Mouse (Mus musculus) hindbrain, embryonic 12.5 days (tissue): ENCODE measurements around the gene Rpusd2. TPM values are rescaled to one million over a fixed set of nuclear protein-coding genes. Genes with fewer than 3 reads are reported as not detected.
"Not testable (repeated sequence)": the region's sequence is repeated elsewhere in the genome, so short reads cannot be mapped to it uniquely, and the experiment has no call there.

Source experiments
- ATAC-seq: fragments of 200-750 bp; cut with Nextera tagmentation; 2 replicates; pipeline ENCODE4 v1.8.0; 2017; ENCODE audit warnings: moderate TSS enrichment; ENCODE audit not compliant: low FRiP score
- H3K27ac ChIP-seq: fragments of 300-500 bp; sonication (generic); 2 replicates; pipeline ENCODE4 v1.5.1; 2016; ENCODE audit warnings: mild to moderate bottlenecking
- H3K27me3 ChIP-seq: fragments of 300-500 bp; sonication (generic); 2 replicates; pipeline ENCODE4 v1.6.1; 2016; ENCODE audit warnings: mild to moderate bottlenecking
- H3K36me3 ChIP-seq: fragments of 300-500 bp; sonication (generic); 2 replicates; pipeline ENCODE4 v1.6.1; 2016; ENCODE audit warnings: mild to moderate bottlenecking
- H3K4me1 ChIP-seq: fragments of 300-500 bp; sonication (generic); 2 replicates; pipeline ENCODE4 v1.6.1; 2016
- H3K4me2 ChIP-seq: fragments of 300-500 bp; sonication (generic); replicated peaks from 2 replicates; pipeline ENCODE4 v1.6.1; 2016; ENCODE audit warnings: mild to moderate bottlenecking
- H3K4me3 ChIP-seq: fragments of 300-500 bp; sonication (generic); 2 replicates; pipeline ENCODE4 v1.5.1; 2016; ENCODE audit warnings: mild to moderate bottlenecking
- H3K9ac ChIP-seq: fragments of 300-500 bp; sonication (generic); 2 replicates; pipeline ENCODE4 v1.6.1; 2016; ENCODE audit warnings: mild to moderate bottlenecking, moderate library complexity
- H3K9me3 ChIP-seq: fragments of 300-500 bp; sonication (generic); replicated peaks from 2 replicates; pipeline ENCODE4 v1.6.1; 2016; ENCODE audit warnings: mild to moderate bottlenecking
- WGBS: fragments of 180-500 bp; shearing (Covaris S2); methylation state at CpG from one replicate; pipeline ENCODE4 v1.1.7; 2016; 5-methylcytosine and 5-hydroxymethylcytosine counted together
- polyA plus RNA-seq: library from polyadenylated mRNA; unstranded; fragments of >200 nt; fragmentation: Nextera tagmentation; extraction: Ambion mirVana; gene quantifications from 2 replicates; pipeline ENCODE4 v1.2.1, GENCODE M21; 2016

Gene Rpusd2
- 5.3 and 5.5 TPM in 2 replicates for polyA plus RNA-seq

- peak within 1 kb of the TSS; percentile 90 for H3K9ac ChIP-seq
- peak within 1 kb of the TSS; percentile 91 for H3K4me3 ChIP-seq
- under 1% methylated on average over 49 of the region's 49 CpGs for WGBS
- peaks cover 28% of the 10 kb centered on the region for H3K36me3 ChIP-seq
- H3K4me1 ChIP-seq: peaks cover 11% of the 10 kb centered on the region
- peak within 1 kb of the TSS; percentile 94 for H3K27ac ChIP-seq
- no peaks in the 10 kb centered on the region for H3K9me3 ChIP-seq
- H3K4me2 ChIP-seq: peak within 1 kb of the TSS; percentile 73
- H3K27me3 ChIP-seq: no peaks in the 10 kb centered on the region
- ATAC-seq: peak; percentile 98
Observed at GRCm38 (mm10) chr2:119034656-119035396, at the start of gene Rpusd2. TSS of gene Rpusd2 (plus strand) at chr2:119034790.

GRCm38 (mm10) chr2:118995490-118995889, 39.1 kb upstream of the Rpusd2 start:
- H3K36me3 ChIP-seq: no peaks in the 10 kb centered on the region
- no peaks in the 10 kb centered on the region for H3K9me3 ChIP-seq
- no peak overlapping the region for H3K27ac ChIP-seq
- peaks cover 9% of the 10 kb centered on the region for H3K4me1 ChIP-seq
- H3K27me3 ChIP-seq: peaks cover 7% of the 10 kb centered on the region; the same call in 1 of the 2 replicates
- 64% methylated on average over 5 of the region's 5 CpGs for WGBS
- H3K9ac ChIP-seq: no peak overlapping the region
- no peak overlapping the region for H3K4me2 ChIP-seq
- no peak overlapping the region for H3K4me3 ChIP-seq
- no peak for ATAC-seq

DNA sequence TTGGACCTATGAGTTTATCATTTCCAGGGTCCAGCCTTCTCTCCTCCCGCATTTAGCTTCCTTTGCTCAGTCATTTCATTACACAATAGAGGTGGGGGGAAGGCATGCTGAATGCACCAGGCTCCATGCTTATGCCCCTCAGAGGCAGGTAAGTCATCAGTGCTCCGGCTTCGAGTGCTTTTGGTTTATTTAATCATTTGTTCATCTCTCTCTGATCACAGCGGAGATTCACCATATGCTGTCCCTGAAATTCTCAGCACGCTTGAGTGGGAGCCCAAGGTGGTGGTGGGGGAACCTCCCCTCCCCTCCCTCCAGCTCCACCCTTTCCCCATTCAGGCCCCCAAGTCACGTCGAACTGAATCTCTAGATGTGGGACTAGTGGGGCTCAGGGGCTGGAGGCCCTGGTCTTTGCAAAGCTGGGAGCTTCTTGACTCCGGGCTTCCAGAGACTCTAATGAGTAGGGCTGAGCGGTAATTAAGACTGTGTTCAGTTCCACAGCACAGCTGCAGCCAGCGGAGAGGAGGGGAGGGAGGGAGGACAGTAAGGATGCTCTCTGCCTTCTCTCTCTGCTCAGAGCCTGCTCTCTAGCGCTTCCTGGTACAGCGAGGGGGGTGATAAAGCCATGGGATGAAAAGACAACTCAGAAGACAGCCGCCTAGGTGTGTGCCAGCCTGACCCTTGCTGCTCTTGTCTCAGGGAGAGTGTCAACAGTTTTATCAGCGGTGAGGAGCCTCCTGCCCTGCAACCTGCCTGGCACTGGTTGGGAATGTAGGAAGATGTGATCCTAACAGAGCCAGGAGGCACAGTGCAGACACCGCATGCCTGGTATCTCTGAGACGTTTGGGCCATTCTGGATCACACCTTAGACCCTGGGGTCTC, 38.4 kb upstream of the Rpusd2 start:
- no peak overlapping the region for H3K27ac ChIP-seq
- H3K4me3 ChIP-seq: no peak overlapping the region
- 44% methylated on average over 16 of the region's 16 CpGs for WGBS
- H3K4me1 ChIP-seq: peaks cover 9% of the 10 kb centered on the region
- peaks cover 7% of the 10 kb centered on the region; the same call in 1 of the 2 replicates for H3K27me3 ChIP-seq
- H3K36me3 ChIP-seq: no peaks in the 10 kb centered on the region
- H3K9me3 ChIP-seq: no peaks in the 10 kb centered on the region
- no peak overlapping the region for H3K4me2 ChIP-seq
- H3K9ac ChIP-seq: no peak overlapping the region
- ATAC-seq: peak; percentile 78

DNA sequence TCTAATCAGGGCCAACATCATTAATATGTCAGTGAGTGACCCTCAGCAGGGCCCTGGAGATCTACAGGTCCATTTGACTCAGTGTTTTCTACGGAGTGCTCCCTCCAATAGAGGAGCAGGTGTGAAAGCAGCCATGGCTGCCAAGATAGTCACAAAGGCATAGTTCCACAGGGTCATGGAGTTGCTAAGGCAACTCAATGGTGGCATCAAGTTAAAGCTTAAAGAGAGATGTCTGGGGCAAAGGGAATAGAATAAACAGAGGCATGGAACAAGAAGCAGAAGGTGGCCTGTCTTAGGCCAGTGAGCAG, 37.8 kb upstream of the Rpusd2 start:
- Histone ChIP-seq H3K4me1 (peaks cover 9% of the 10 kb centered on the region), H3K4me3 (no peak overlapping the region), H3K9me3 (no peaks in the 10 kb centered on the region), H3K4me2 (no peak overlapping the region), H3K9ac (no peak overlapping the region), H3K27me3 (peaks cover 7% of the 10 kb centered on the region; the same call in 1 of the 2 replicates), H3K36me3 (no peaks in the 10 kb centered on the region), H3K27ac (no peak overlapping the region)
- 44% methylated on average over 1 of the region's 1 CpGs for WGBS
- ATAC-seq: no peak

- Histone ChIP-seq H3K36me3 (no peaks in the 10 kb centered on the region), H3K4me1 (peaks cover 9% of the 10 kb centered on the region), H3K4me2 (no peak overlapping the region), H3K4me3 (no peak overlapping the region), H3K27me3 (peaks cover 7% of the 10 kb centered on the region; the same call in 1 of the 2 replicates), H3K9ac (no peak overlapping the region), H3K9me3 (no peaks in the 10 kb centered on the region), H3K27ac (no peak overlapping the region)
- WGBS: 82% methylated on average over 6 of the region's 6 CpGs
- no peak for ATAC-seq
Observed at GRCm38 (mm10) chr2:118998115-118998866, 36.3 kb upstream of the Rpusd2 start.

DNA sequence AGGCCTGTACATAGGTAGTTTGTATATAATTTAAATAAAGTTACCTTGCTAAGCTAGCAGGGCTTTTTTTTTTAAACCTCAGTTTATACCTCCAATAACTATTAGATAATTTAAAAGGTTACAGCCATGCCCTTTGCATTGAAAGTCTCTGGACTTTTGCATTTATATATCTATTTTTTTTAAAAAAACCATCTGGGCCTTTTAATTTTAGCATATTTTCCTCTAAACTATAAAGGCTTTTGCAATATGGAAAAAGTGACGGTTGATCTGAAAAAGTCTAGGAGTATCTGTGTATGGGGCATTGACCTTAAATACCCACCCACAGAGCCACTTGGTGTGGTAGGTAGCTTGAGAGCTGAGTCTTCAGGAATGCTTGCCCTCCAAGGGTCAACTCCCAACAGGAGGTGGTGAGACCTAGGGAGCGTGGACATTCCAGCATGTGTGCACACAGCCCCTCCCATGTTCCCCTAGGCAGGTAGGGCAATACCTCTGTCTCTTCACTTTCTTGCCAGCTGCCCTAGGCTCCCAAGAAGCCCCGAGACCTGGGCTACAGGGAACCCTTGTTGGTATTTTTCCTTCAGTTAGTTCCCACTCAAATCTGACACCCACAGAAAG, 35.5 kb upstream of the Rpusd2 start:
- Histone ChIP-seq H3K36me3 (no peaks in the 10 kb centered on the region), H3K27me3 (peaks cover 7% of the 10 kb centered on the region; the same call in 1 of the 2 replicates), H3K4me3 (no peak overlapping the region), H3K4me2 (no peak overlapping the region), H3K4me1 (peaks cover 9% of the 10 kb centered on the region), H3K27ac (no peak overlapping the region), H3K9me3 (no peaks in the 10 kb centered on the region), H3K9ac (no peak overlapping the region)
- WGBS: 48% methylated on average over 3 of the region's 3 CpGs
- ATAC-seq: no peak

- Histone ChIP-seq H3K9ac (no peak overlapping the region), H3K4me1 (no peaks in the 10 kb centered on the region), H3K4me2 (no peak overlapping the region), H3K4me3 (no peak overlapping the region), H3K9me3 (no peaks in the 10 kb centered on the region), H3K27me3 (no peaks in the 10 kb centered on the region), H3K36me3 (no peaks in the 10 kb centered on the region), H3K27ac (no peak overlapping the region)
- no peak for ATAC-seq
- 86% methylated on average over 7 of the region's 7 CpGs for WGBS
Observed at GRCm38 (mm10) chr2:119006886-119007285, 27.7 kb upstream of the Rpusd2 start.

DNA sequence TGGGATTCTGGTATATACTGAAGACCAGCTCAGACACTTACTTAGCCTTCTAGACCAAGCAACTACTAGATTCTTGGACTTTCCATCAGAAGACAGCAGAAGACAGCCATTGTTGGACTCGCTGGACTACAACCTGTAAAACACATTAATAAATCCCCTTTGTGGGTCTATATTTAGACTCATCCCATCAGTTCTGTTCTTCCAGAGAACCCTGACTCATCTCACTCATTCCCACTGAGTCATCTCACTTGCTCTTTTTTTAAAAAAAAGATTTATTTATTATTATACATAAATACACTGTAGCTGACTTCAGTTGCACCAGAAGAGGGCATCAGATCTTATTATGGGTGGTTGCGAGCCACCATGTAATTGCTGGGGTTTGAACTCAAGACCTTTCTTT, 25.2 kb upstream of the Rpusd2 start:
- Histone ChIP-seq H3K4me1 (no peaks in the 10 kb centered on the region), H3K4me2 (no peak overlapping the region), H3K9me3 (no peaks in the 10 kb centered on the region), H3K27ac (no peak overlapping the region), H3K4me3 (no peak overlapping the region), H3K27me3 (no peaks in the 10 kb centered on the region), H3K9ac (no peak overlapping the region), H3K36me3 (no peaks in the 10 kb centered on the region)
- ATAC-seq: no peak
- 89% methylated on average over 2 of the region's 2 CpGs for WGBS

- Histone ChIP-seq H3K36me3 (peaks cover 15% of the 10 kb centered on the region; the same call in 1 of the 2 replicates), H3K27ac (no peak overlapping the region), H3K9ac (no peak overlapping the region), H3K4me2 (no peak overlapping the region), H3K9me3 (no peaks in the 10 kb centered on the region; the same call in 1 of the 2 replicates), H3K27me3 (no peaks in the 10 kb centered on the region), H3K4me3 (no peak overlapping the region), H3K4me1 (peaks cover 12% of the 10 kb centered on the region)
- no peak for ATAC-seq
- 84% methylated on average over 7 of the region's 7 CpGs for WGBS
Observed at GRCm38 (mm10) chr2:119014989-119015388, 19.6 kb upstream of the Rpusd2 start.

DNA sequence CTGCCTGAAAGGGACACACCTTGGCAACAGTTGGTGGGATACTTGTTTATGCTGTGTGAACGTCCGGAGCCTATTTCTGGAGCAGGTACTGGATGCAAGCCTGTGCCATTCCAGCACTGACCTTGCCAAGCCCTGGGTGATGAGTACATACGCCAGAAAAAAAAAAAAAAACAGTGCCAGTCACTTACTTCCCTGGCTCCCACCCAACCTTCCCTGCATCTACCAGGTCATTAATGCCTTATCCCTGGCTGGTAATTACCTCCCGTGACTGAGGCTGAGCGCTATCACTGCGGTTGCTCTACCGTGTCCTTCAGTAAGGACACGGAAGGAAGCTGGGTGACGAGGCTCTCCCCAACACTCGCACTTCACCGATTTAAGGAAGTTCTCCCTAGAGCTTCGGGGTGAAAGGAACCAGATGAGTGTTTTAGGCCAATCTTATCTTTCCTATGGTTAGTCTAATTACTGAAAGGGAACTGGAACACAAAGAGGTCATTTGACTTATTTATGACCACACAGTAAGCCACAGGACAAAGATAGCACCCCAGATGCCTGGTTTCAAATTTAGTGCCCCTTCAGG, 18.9 kb upstream of the Rpusd2 start:
- Histone ChIP-seq H3K36me3 (peaks cover 18% of the 10 kb centered on the region; the same call in 1 of the 2 replicates), H3K4me2 (no peak overlapping the region), H3K9ac (no peak overlapping the region), H3K27ac (no peak overlapping the region), H3K9me3 (no peaks in the 10 kb centered on the region; the same call in 1 of the 2 replicates), H3K4me3 (no peak overlapping the region), H3K4me1 (peaks cover 12% of the 10 kb centered on the region), H3K27me3 (no peaks in the 10 kb centered on the region)
- 84% methylated on average over 12 of the region's 12 CpGs for WGBS
- no peak for ATAC-seq

DNA sequence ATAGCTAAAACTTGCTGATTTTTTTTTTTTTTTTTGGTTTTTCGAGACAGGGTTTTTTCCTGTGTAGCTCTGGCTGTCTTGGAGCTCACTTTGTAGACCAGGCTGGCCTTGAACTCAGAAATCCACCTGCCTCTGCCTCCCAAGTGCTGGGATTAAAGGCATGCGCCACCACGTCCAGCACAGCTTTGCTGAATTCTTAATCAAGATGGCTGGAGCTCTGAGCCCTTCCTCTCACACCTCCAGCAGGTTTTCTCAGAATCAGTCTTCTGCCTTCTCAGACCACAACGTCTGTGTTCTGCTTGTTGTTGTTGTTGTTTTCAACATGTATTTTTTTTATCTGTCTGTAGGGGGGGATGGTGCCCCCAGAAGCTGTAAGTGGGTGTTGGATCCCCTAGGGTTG, 18.3 kb upstream of the Rpusd2 start:
- not testable (repeated sequence) for H3K4me3 ChIP-seq, ATAC-seq, H3K9me3 ChIP-seq, H3K4me2 ChIP-seq, H3K27me3 ChIP-seq, H3K27ac ChIP-seq, H3K9ac ChIP-seq
- WGBS: 77% methylated on average over 4 of the region's 4 CpGs
- Histone ChIP-seq H3K4me1 (peaks cover 12% of the 10 kb centered on the region), H3K36me3 (peaks cover 24% of the 10 kb centered on the region)
